Mouse (Mus musculus) embryo, embryonic 10 days (tissue): ENCODE data around the gene Txndc9.
"Not testable (repeated sequence)": the region's sequence is repeated elsewhere in the genome, so short reads cannot be mapped to it uniquely, and the experiment has no call there.

Experiments
- DNase-seq: peaks from one replicate; pipeline ENCODE4 v3.0.0-alpha.2; 2015; ENCODE audit warnings: low spot score

Txndc9 gene

DNA sequence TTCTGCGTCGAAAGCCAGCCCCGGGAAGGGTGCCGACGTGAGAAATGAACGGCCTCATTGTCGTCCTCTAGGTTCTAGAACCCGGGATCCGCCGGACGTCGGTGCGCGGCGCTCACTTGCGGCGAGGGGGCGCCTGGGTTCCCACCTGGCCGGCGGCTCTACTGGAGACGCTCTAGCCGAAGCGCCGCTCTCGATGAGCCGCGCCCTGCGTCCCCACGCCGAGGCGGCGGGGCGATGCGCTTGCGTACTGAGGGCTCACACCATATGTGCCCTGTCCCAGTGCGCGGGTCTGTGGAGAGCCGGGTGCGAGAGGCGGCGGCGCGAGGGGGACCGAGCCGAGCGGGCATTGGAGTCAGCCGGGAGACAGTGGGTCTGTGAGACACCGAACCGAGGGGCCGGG lies at the start of gene Txndc9, which contains the start of gene Eif5b:
TSS of gene Txndc9 (minus strand) at position 27 of the 400 bp plus-strand sequence.
TSS of gene Eif5b (plus strand) at position 144 of the 400 bp plus-strand sequence.
- peak; percentile 98 for DNase-seq

DNA sequence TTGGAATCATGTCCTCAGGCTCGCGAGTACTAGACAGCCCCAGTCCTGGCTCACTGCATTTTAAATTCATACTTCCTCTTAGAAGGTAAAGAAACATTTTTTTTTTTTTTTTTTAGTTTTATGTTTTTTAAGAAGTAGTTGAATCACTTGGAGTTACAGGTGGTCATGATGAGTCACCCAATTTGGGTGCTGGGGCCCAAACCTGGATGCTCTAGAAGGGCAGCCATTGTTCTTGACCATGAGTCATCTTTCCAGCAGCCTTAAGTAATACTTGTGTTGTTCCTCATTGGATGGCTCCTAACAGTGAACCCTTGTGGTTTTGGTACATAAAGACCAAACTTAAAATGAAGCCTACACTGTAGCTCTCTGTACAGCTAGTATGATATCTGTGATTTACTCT lies 41.2 kb upstream of the Txndc9 start:
- no peak for DNase-seq

DNA sequence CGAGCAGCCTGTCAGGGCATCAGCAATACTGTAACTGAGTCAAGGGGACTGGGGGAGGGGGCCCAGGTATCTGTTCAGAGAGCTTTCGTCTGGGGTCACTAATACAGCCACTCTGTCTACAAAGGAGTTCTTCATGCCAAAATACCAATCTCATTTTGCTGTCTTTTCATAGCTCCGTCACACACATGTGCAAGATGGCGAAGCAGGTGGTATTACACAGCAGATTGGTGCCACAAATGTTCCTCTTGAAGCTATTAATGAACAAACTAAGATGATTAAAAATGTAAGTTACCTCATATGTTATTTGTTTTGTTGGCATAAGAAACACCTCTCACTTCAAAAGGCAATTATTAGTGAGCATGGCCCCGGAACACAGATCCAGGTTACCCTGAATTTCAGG lies 39.7 kb upstream of the Txndc9 start:
- no peak for DNase-seq

GRCm38 (mm10) chr1:38035521-38035920 lies 37.8 kb upstream of the Txndc9 start:
- no peak for DNase-seq

GRCm38 (mm10) chr1:38031391-38031790 lies 33.7 kb upstream of the Txndc9 start:
- DNase-seq: no peak

DNA sequence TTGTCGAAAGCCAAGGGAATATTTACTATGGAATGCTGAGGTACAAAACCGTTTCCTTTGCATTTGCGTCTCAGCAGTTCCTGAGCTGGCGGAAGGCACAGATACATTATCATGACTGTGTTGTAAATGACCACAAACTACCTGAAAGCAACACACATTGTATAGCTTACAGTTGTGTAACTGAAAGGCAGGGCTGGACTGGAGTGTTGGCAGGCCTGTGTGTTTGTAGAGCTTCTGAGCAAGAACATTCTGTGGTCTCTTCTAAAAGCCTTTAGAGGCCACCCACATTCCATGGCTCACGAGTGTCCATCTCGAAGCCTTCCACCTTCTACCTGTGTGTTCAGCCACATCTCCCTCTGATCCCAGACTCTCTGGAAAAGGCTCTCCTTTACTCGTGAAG lies 29.6 kb upstream of the Txndc9 start:
- DNase-seq: no peak

DNA sequence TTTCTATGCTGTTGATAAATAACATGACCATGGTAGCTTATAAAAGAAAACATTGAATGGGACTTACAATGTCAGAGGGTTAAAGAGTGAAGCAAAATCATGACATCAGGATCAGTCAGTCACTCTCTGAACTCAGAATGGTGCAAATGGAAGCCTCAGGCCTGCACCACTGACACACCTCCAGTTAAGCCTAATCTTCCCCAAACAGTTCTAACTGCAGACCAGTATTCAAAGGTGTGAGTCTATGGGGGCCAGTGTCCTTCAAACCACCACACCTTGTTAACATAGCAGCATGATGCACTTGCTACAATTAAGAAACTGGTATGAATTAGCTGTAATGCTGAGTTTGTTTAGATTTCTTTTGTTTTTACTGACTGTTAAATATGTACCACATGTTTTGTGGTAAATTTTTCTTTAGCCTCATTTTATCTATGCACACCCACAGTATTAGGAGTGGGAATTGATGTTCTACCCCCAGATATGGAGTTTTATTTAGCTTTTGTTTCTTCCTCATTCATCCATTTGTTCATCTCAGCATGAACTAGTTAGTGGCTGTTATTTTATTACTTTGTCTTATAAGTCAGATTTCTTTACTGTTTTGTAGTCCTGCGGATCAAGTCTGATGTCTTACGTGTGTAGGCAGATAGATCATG lies 17.0 kb upstream of the Txndc9 start:
- no peak for DNase-seq

GRCm38 (mm10) chr1:38012509-38012908 lies 14.8 kb upstream of the Txndc9 start:
- DNase-seq: no peak

DNA sequence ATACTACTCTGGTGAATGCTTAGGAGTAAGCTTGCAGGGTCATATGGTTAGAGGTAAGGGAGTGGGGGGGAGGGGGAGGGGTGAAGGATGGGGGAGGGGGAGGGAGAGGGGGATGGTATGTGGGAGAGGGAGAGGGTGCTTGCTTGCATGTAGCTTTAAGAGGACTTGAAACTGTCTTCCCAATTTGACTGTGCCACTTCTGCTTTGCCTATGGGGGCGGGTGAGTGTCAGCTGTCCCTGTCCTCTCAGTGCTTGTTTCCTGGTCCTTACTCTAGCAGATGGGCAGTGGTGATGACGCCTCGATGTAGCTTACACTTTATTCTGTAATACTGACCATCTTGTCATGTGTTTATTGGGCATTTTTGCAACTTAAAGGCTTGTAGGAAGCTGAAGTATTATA lies 14.4 kb upstream of the Txndc9 start:
- DNase-seq: no peak

DNA sequence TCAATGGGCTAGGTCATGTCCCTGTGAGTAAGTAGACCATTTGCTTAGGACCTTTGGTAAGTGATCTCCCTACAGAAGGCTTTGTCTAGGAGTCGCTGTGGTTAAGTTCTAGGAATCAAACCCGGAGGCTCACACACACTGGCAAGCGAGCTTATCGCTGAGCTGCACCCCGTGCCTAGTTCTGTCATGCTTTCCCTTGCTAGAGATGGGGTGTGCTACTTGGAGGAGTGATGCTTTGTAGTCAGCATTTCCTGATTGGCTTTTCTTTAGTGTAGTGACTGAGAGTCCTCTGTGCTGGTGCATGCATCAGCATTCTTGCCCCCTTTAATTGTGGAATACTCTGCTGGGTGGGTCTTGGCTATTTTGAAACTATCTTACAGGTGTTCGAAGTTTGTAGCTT lies 14.0 kb upstream of the Txndc9 start:
- DNase-seq: peak; percentile 21

DNA sequence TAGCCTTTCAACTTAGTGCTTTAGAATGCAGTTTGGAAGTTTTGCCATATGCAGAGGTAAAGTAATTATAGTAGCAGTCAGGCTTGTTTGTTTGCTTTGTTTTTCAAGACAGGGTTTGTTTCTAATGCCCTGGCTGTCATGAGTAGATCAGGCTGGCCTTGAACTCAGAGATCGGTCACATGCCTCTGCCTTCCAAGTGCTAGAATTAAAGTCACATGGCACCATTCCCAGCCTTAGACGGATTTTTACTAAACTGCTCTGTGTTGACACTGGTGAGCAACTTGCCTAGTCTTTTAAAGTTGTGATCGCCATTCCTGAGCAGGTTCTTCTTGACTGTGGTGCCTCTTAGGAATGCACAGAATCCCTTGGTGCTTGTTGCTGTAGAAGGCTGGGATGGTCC lies 9.0 kb upstream of the Txndc9 start:
- DNase-seq: no peak

DNA sequence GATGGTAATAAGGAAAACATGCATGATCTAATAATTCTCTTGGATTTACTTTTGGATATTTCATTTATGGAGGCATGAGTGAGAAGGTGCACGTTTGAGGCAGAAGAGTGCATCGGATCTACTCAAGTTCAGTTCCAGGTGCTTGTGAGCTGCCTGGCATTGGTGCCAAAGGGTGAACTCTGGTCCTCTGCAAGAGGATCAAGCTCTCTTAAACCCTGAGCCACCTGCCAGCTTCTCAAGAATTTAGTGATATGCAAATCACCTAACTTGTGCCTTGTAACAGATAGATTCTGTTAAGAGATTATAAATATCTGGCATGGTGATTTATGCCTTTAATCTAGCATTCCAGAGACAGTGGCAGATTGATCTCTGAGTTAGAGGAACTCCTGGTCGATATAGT lies 5.4 kb upstream of the Txndc9 start:
- DNase-seq: no peak

- no peak for DNase-seq
These were observed 4.3 kb upstream of the Txndc9 start for GRCm38 (mm10) chr1:38001956-38002355.

DNA sequence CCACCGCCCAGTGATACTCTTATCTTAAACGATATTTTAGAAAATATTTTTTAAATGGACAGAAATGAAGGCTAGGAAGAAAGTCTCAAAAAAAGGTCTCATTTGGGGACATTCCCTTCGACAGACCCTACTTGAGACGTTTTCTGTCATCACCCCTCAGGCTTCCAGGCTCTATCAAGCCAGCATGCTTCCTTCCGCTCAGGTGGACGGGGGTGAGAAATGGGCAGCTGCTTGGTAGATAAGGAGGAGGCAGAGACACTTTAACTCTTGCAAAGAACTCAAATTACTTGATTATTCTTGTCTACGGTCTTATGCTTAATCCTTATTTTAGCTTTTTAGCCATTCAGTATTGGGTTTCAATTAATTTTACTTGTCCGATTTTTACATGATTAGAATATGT lies 3.2 kb upstream of the Txndc9 start:
- DNase-seq: no peak

DNA sequence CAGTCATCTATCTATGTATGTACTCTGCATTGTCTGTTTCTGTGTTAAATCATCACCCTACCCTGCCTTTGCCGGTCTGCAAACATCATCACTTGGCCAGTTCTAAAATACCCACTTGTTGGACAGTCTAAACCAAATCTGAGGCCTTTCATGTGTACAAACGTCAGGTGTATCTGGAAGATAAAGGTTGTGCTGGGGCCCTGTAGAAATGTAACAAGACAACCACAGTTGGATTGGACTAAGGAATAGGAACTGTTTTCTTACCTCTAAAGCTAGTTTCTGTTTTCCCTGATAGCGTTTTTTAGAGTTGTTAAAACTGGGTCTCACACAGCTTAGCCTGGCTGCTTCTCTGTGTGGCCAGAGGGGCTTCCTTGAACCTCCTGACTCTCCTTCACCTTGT lies 1.9 kb upstream of the Txndc9 start:
- DNase-seq: no peak

DNA sequence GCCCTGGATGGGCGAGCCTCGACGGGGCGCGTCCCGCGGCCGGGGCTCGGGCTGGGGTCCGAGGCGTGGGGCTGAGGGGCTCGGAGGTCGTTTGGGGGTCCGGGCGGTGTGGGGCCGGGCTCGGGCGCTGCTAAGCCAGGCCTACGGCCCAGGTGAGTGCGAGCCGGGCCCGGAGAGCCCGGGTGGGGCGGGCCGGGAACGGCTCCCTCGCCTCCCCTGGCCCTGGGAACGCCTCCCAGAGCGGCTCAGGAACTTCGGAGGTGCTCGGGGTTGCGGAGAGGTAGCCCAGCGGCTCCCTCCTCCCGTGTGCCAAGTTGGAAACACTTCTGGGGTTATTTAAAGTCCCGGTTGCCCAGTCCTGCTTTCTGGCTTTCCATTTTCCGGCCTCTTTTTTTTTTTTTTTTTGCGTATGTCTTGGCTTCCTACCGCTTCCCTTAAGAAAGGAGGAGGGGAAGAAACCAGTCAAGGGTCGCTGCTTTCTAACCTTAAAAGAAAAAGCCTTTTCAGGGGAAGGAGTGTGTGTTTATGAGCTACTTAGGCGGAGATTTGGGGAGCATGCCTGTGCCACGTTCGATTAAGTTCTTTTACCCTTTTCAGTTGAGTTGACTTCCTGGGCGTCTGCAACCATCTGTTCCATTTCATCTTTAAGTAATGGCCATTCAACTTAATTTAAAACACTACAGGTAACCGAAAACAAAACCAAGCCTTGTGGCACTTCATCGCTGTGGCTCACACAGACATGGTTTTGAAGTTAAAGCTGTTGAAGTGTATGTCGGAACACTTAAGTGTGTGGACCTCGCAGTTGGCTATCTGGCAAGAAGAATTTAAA lies 892 bp upstream of the Txndc9 start:
- no peak for DNase-seq

- DNase-seq: peak; percentile 99
These were observed 712 bp downstream of the Txndc9 start for GRCm38 (mm10) chr1:37996877-37997484.

- no peak for DNase-seq
These were observed 1.5 kb downstream of the Txndc9 start for GRCm38 (mm10) chr1:37996226-37996625.

GRCm38 (mm10) chr1:37987856-37988255 lies 9.8 kb downstream of the Txndc9 start:
- DNase-seq: no peak

DNA sequence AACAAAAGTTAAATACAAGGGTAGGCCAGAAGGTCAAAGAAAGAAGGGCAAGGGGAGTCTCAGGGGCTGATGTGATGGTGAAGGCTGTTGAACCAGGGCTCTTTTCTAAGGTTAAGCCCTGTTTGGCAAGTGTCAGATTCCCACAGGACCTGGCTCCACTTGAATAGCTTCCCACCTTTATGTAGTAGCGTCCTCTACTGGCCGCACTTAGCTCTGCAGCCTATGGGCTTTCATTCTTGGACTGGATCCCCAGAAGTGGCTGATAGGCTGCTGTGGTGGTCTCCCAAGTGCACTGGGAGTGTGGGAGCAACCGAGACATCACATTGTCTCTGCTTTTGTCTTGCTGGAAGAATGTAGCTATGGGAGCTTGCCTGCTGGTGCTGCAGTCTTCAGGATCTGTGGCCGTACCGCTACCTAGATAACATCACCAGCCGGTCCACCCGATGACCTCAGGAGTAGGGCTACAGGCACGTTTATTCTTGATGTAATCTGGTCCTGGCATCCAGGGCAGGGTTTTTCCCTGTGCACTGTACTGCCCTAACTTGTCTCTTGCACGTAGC lies 11.8 kb downstream of the Txndc9 start:
- DNase-seq: peak; percentile 20

GRCm38 (mm10) chr1:37984326-37984725 lies 13.4 kb downstream of the Txndc9 start:
- DNase-seq: no peak

GRCm38 (mm10) chr1:37977303-37977702 lies 20.4 kb downstream of the Txndc9 start:
- no peak for DNase-seq

GRCm38 (mm10) chr1:37976666-37977065 lies 21.0 kb downstream of the Txndc9 start:
- DNase-seq: not testable (repeated sequence)
